Mouse (Mus musculus) liver, embryonic 13.5 days (tissue): ENCODE results near the gene Amigo1. TPM values are rescaled to one million over a fixed set of nuclear protein-coding genes. Genes with fewer than 3 reads are reported as not detected.

ENCODE experiments used
- ATAC-seq: fragments of 200-750 bp; cut with Nextera tagmentation; 2 replicates; pipeline ENCODE4 v1.8.0; 2017; ENCODE audit warnings: low read depth, mild to moderate bottlenecking, moderate number of reproducible peaks, moderate library complexity
- DNase-seq: peaks from one replicate; pipeline ENCODE4 v3.0.0; 2022
- H3K27ac ChIP-seq: fragments of 300-500 bp; sonication (generic); 2 replicates; pipeline ENCODE4 v1.5.1; 2015; ENCODE audit warnings: moderate library complexity, mild to moderate bottlenecking, inconsistent platforms
- H3K27me3 ChIP-seq: fragments of 300-500 bp; sonication (generic); 2 replicates; pipeline ENCODE4 v1.6.1; 2015; ENCODE audit warnings: mild to moderate bottlenecking, inconsistent platforms
- H3K36me3 ChIP-seq: fragments of 300-500 bp; sonication (generic); 2 replicates; pipeline ENCODE4 v1.6.1; 2015; ENCODE audit warnings: mild to moderate bottlenecking, inconsistent platforms
- H3K4me1 ChIP-seq: fragments of 300-500 bp; sonication (generic); replicated peaks from 2 replicates; pipeline ENCODE4 v1.6.1; 2015; ENCODE audit warnings: inconsistent platforms
- H3K4me2 ChIP-seq: fragments of 300-500 bp; sonication (generic); 2 replicates; pipeline ENCODE4 v1.6.1; 2015; ENCODE audit warnings: inconsistent platforms, mild to moderate bottlenecking, moderate library complexity
- H3K4me3 ChIP-seq: fragments of 300-500 bp; sonication (generic); replicated peaks from 2 replicates; pipeline ENCODE4 v1.5.1; 2015; ENCODE audit warnings: mild to moderate bottlenecking, inconsistent platforms
- H3K9ac ChIP-seq: fragments of 300-500 bp; sonication (generic); 2 replicates; pipeline ENCODE4 v1.6.1; 2015; ENCODE audit warnings: mild to moderate bottlenecking, inconsistent platforms
- H3K9me3 ChIP-seq: fragments of 300-500 bp; sonication (generic); replicated peaks from 2 replicates; pipeline ENCODE4 v1.6.1; 2016; ENCODE audit warnings: inconsistent platforms
- WGBS: fragments of 180-500 bp; shearing (Covaris S2); methylation state at CpG from one replicate; pipeline ENCODE4 v1.1.7; 2015; ENCODE audit not compliant: insufficient replicate concordance; 5-methylcytosine and 5-hydroxymethylcytosine counted together
- polyA plus RNA-seq: library from polyadenylated mRNA; unstranded; fragments of >200 nt; fragmentation: Nextera tagmentation; extraction: Ambion mirVana; gene quantifications from 2 replicates; pipeline ENCODE4 v1.2.1, GENCODE M21; 2015

Amigo1 gene
- 0.35 and 0.51 TPM in 2 replicates for polyA plus RNA-seq

DNA sequence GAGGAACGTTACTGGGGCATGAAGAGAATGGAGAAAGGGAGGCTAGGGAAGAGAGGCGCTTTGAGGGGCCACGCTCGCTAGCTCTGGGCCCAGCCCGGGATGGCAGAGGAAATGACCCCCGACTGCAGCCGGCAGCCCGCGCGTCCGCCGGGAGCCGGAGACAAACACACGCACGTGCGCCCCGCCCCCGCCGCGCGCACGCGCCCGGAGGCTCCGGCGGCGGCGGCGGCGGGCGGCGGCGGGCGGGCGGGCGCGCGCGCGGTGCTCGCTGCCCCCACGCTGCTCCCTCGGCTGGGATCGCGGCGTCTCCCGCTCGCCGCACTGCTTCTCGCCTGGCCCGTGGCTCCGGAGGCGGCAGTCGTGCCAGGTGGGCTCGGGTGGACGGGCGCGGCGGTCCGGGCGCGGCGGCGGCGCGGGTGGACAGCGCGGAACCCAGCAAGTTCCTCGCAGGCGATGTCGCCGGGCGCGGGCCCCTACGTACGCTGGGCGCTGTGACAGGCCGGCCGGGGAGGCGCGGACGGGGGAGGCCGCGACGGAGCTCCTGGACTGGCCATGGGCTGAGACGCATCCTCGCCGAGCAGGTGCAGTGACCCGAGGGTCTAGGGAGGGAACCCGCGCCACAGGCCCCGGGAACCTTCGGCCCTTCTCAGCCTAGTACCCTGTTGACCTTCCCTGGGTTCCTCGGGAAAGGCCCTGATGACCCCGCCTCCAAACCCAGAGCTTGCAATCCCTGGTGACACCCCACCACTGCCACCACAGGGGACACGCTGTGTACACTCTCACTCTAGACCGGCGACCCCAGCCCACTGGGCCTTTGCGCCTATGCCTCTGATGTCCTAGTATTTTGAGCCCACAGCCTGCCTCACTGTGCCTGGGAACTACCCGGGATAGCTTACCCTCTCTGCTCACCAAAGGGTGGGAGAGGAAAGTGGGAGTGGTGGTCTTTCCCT, at the start of gene Amigo1:
Gene Amigo1 (plus strand): TSS at position 238 of the 950 bp plus-strand sequence.
- WGBS: 2% methylated on average over 88 of the region's 100 CpGs
- Histone ChIP-seq H3K27ac (no peak within 1 kb of the TSS), H3K9me3 (no peaks in the 10 kb centered on the region), H3K4me1 (peaks cover 20% of the 10 kb centered on the region), H3K36me3 (no peaks in the 10 kb centered on the region), H3K27me3 (peaks cover 60% of the 10 kb centered on the region), H3K4me2 (peak within 1 kb of the TSS; percentile 93), H3K9ac (peak within 1 kb of the TSS; percentile 75), H3K4me3 (peak within 1 kb of the TSS; percentile 69)
- ATAC-seq (peak; percentile 64), DNase-seq (no peak)

DNA sequence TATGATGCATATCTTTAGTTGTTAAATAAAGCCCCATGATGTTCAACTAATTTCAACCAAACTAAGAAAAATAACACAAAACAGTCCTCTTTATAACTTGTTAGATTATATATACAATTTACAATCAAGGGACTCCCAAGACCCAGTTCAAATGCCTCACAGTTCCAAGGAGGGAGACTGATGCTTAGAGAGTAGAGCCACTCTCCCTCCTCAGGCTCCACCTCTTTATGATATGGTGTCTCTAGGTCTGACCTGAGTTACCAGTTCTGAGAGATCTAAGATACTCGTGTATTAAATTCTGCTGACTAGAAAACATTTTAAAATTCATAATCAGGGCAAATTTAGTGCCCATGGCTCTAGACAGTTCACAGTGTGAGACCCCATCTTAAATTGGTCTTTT, 47.0 kb upstream of the Amigo1 start:
- 53% methylated on average over 1 of the region's 1 CpGs for WGBS
- Histone ChIP-seq H3K27me3 (no peaks in the 10 kb centered on the region), H3K36me3 (peaks cover 35% of the 10 kb centered on the region), H3K9ac (no peak overlapping the region), H3K4me1 (peaks cover 67% of the 10 kb centered on the region), H3K9me3 (no peaks in the 10 kb centered on the region), H3K4me2 (no peak overlapping the region), H3K4me3 (no peak overlapping the region), H3K27ac (no peak overlapping the region)
- DNase-seq: no peak
- ATAC-seq: no peak

DNA sequence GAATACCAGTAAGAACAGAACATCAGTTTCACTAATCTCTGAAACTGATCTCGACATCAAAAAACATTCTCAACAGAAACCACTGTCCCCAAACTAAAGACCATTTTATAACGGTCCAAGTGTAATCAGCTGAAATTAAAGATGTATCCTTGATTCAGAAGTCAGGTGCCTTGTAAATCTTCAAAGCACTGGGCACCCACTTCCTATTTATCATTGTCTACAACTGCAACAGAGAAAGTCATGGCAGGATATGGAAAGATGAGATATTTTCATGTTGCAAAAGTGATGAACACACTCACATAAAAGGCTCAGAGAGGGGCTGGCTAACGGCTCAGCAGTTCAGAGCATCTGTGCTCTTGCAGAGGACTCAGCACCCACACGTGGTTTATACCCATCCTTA, 45.3 kb upstream of the Amigo1 start:
- no peaks in the 10 kb centered on the region for H3K27me3 ChIP-seq
- no peak overlapping the region for H3K4me3 ChIP-seq
- WGBS: 75% methylated on average over 4 of the region's 4 CpGs
- no peak for DNase-seq
- H3K36me3 ChIP-seq: peaks cover 35% of the 10 kb centered on the region
- H3K4me2 ChIP-seq: no peak overlapping the region
- no peak for ATAC-seq
- H3K9me3 ChIP-seq: no peaks in the 10 kb centered on the region
- peaks cover 64% of the 10 kb centered on the region for H3K4me1 ChIP-seq
- H3K27ac ChIP-seq: no peak overlapping the region
- no peak overlapping the region for H3K9ac ChIP-seq

DNA sequence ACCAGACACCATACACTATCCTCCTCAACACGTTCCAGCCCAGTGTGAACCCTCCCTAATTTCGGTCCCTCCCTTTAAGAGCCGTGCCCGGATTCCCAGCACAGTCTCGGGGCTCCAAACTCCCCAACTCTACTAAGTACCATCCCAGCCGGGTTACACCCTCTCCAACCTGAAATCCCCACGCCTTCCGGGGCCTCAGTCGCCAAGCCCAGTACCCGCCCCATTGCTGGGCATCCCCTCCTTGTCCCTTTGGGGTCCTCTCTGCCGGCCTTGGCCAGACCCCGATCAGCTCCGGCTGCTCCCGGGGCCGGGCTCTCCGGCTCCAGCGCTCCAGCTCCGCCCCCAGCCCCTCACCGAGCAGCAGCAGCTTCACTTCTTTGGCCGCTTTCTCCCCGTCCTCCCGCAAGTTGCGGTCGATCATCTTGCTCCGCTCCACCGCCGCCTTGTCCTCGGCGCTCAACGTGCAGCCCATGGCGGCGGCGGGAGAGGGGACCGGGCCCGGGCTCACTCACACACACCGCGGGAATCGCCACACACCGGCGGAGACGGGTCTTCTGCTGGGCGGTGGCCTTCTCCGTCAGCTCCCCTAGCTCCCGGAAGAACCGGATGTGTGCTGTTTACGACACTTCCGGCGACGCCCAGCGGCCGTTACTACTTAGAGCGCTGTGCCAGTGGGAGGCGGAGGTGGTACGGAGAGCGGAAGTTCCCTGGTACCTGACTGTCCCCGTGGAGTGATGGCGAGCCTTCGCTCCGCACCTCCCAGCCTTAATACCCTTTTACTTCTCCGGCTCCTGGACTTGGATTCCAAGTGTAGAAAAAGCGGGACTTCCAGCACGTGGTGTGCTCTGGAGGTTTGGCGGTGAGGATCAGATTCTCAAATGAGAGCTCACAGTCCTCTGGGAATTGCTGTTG, 40.3 kb upstream of the Amigo1 start, which contains the start of gene Gnai3:
Gene Gnai3 (minus strand): TSS at position 613 of the 912 bp plus-strand sequence.
- DNase-seq: peak; percentile 86
- under 1% methylated on average over 63 of the region's 63 CpGs for WGBS

DNA sequence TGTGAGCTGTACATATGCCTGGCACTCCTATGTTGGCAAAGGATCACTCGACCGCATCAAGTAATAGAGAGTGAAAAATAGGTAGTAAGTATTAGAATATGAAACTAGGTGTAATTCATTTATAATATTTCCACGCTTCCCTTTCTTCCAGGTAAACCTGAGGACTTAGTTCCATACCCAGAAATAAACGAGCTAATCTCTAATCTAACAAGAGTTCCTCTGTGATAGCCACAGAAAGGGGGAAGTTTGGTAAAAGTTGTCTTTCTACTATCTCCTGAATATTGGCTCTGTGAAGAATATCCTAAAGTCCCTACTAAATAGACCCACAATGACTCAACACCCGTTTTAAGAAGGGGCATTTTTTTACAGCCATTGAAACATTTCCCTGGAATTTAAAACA, 39.5 kb upstream of the Amigo1 start:
- Histone ChIP-seq H3K27ac (peak overlapping the region; percentile 98), H3K9ac (peak overlapping the region; percentile 98), H3K4me2 (peak overlapping the region; percentile 92), H3K36me3 (peaks cover 5% of the 10 kb centered on the region; the same call in 1 of the 2 replicates), H3K27me3 (no peaks in the 10 kb centered on the region), H3K4me3 (peak overlapping the region; percentile 100), H3K9me3 (no peaks in the 10 kb centered on the region), H3K4me1 (peaks cover 48% of the 10 kb centered on the region)
- WGBS: 31% methylated on average over 5 of the region's 5 CpGs
- ATAC-seq (no peak), DNase-seq (no peak)

More for the DNA sequence above, 40.3 kb upstream of the Amigo1 start, which contains the start of gene Gnai3:
- peaks cover 52% of the 10 kb centered on the region for H3K4me1 ChIP-seq
- H3K4me3 ChIP-seq: peak within 1 kb of the TSS; percentile 100
- H3K9me3 ChIP-seq: no peaks in the 10 kb centered on the region
- peak; percentile 95 for ATAC-seq
- peak within 1 kb of the TSS; percentile 92 for H3K4me2 ChIP-seq
- H3K36me3 ChIP-seq: peaks cover 10% of the 10 kb centered on the region
- H3K27ac ChIP-seq: peak within 1 kb of the TSS; percentile 98
- no peaks in the 10 kb centered on the region for H3K27me3 ChIP-seq
- H3K9ac ChIP-seq: peak within 1 kb of the TSS; percentile 98

DNA sequence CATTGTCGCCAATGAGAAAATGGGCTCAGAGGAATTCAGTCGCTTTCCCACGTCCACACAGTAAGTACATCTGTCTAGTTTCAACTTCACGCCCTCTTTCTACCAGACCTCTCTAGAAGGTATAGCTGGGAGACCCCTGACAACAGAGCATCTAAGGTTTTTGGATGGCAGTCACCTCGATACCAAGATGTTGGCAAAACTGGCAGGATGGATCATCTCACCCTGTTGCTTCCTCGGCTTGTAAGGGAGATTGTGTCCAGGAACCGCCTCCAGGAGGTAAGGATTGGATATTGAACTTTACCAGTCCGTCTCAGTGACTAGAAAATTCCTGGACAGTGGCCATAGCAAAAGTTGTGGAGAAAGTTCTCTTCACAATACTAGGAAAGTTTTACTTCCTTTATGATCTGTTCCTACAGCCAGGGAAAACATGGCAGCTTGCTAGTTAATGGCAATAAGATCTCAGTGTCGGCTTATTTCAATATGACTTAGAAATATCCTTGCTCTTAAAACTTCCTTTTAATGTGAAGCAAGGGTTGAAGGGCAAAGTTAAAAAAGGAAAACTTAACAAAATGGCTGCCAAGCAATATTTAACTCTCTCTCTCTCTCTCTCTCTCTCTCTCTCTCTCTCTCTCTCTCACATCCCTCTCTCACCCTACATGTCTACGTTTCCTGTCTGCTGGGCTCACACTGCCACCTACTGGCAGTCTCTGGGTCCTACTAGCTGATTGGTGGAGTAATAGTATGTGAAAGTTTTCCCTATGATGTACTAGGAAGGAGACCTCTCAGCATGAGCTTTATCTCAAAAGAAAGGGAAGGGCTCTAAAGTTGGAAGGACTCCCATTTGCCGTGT, 38.5 kb upstream of the Amigo1 start:
- Histone ChIP-seq H3K9me3 (no peaks in the 10 kb centered on the region), H3K4me3 (no peak overlapping the region), H3K36me3 (peaks cover 5% of the 10 kb centered on the region; the same call in 1 of the 2 replicates), H3K27ac (peak overlapping the region; percentile 98), H3K27me3 (no peaks in the 10 kb centered on the region), H3K9ac (no peak overlapping the region), H3K4me1 (peaks cover 39% of the 10 kb centered on the region), H3K4me2 (peak overlapping the region; percentile 92; the same call in 1 of the 2 replicates)
- ATAC-seq (peak; percentile 28; the same call in 1 of the 2 replicates), DNase-seq (peak; percentile 82)
- 61% methylated on average over 11 of the region's 11 CpGs for WGBS

DNA sequence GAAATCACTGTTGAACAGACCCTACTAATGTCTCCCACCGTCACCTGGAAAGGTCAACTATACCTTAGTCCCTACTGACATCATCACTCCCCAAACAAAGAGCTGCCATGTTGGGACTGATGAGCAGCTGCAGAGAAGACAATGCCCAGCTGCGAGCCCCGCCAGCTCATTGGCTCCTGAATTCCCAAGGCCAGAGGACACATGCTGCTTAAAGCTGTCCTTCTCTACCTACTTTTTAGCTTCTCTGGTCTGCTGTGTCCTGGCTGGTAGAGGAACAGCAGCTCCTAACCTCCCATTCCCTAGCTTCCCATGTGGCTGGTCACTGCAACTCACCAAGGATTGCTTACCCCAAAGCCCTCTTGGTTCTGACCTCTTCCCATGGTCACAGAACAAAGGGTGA, 33.8 kb upstream of the Amigo1 start:
- H3K9ac ChIP-seq: no peak overlapping the region
- ATAC-seq: no peak
- 76% methylated on average over 3 of the region's 3 CpGs for WGBS
- H3K27ac ChIP-seq: no peak overlapping the region
- H3K4me1 ChIP-seq: peaks cover 5% of the 10 kb centered on the region
- DNase-seq: no peak
- H3K27me3 ChIP-seq: no peaks in the 10 kb centered on the region
- no peak overlapping the region for H3K4me3 ChIP-seq
- H3K9me3 ChIP-seq: no peaks in the 10 kb centered on the region
- H3K4me2 ChIP-seq: no peak overlapping the region
- no peaks in the 10 kb centered on the region for H3K36me3 ChIP-seq

DNA sequence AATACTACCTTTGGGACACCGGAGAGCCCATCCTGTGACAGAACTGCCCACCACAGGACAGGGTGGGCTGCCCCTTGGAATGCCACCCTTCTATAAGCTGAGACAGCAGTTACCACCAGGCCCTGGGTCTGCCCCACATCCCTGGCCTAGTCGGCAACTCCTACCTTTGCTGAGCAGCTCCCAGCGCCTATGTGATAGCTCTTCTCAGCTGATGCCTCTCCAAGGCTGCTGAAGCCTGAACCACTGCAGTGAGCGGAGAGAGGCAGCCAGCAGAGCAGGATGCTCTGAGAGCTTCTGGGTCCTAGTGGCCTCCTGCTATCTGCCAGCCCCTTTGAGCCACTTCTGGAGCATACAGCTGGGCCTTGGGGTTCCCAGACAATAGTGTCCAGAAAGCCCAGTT, 31.5 kb upstream of the Amigo1 start, which contains the start of gene Gpr61:
Gene Gpr61 (minus strand): TSS at position 227 of the 400 bp plus-strand sequence.
- H3K27me3 ChIP-seq: no peaks in the 10 kb centered on the region
- DNase-seq (no peak), ATAC-seq (no peak)
- 54% methylated on average over 4 of the region's 4 CpGs for WGBS
- no peaks in the 10 kb centered on the region for H3K36me3 ChIP-seq
- H3K27ac ChIP-seq: no peak within 1 kb of the TSS
- H3K4me1 ChIP-seq: no peaks in the 10 kb centered on the region
- no peak within 1 kb of the TSS for H3K9ac ChIP-seq
- H3K9me3 ChIP-seq: no peaks in the 10 kb centered on the region
- H3K4me3 ChIP-seq: no peak within 1 kb of the TSS
- no peak within 1 kb of the TSS for H3K4me2 ChIP-seq

DNA sequence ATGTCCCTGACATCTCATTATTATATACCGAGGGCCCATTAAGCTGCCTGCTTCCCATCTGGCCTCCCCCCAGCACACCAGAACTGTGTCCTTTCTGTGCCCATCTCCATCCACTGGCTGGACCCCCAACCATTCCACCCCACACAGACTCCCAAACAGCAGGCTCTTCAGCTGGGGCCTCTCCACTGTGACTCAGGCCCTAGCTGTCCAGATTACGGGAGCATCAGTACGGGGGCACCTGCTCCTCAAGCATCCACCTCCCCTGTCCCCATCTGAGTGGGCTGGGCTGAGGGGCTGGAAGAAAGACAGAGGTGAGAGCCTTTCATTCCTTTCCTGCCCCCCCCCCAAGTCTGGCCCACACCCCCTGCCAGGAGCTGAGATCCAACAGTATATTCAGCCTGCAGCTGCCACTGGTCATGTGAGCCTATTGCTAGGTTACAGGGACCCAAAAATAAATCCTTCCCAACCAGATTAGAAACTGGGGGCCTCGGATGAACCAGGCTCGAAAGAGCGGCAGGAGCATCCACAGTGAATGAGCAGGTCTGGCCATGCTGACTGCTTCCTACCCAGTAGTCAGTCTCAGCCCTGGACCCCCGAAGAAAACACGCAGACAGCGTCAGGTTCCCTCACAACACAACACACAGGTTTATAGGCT, 27.6 kb upstream of the Amigo1 start:
- no peak overlapping the region for H3K4me2 ChIP-seq
- no peak for ATAC-seq
- no peak overlapping the region for H3K9ac ChIP-seq
- WGBS: 58% methylated on average over 9 of the region's 9 CpGs
- no peaks in the 10 kb centered on the region; the same call in 1 of the 2 replicates for H3K27me3 ChIP-seq
- H3K9me3 ChIP-seq: no peaks in the 10 kb centered on the region
- no peak overlapping the region for H3K4me3 ChIP-seq
- no peaks in the 10 kb centered on the region for H3K4me1 ChIP-seq
- no peak for DNase-seq
- no peaks in the 10 kb centered on the region for H3K36me3 ChIP-seq
- H3K27ac ChIP-seq: no peak overlapping the region

DNA sequence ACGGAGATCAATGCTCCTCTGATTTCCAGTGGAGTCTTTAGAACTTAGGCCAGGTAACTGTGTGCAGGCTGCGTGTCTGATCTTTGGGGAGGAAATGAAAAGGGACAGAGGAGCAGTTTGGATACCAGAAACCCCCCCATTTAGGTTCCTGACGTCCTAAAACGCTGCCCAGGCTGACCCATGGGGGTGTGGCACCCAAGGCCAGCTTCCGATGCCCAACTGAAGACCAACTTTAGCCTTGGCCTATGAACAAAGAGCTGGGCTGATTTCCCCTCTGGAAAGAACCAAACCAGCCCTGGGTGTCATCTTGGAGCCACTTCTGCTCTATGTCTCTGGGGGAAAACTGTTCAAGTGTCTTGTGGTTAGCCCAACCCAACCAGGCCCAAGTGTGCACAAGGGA, 22.0 kb upstream of the Amigo1 start:
- no peak overlapping the region for H3K9ac ChIP-seq
- H3K4me2 ChIP-seq: no peak overlapping the region
- H3K36me3 ChIP-seq: no peaks in the 10 kb centered on the region
- no peaks in the 10 kb centered on the region for H3K4me1 ChIP-seq
- H3K27ac ChIP-seq: no peak overlapping the region
- H3K4me3 ChIP-seq: no peak overlapping the region
- 49% methylated on average over 5 of the region's 5 CpGs for WGBS
- ATAC-seq (no peak), DNase-seq (no peak)
- no peaks in the 10 kb centered on the region for H3K9me3 ChIP-seq
- peaks cover 5% of the 10 kb centered on the region for H3K27me3 ChIP-seq
